Mouse (Mus musculus) spleen, postnatal 10 days (tissue): ENCODE data around the gene Rubcnl.

Experiments used
- DNase-seq, 2 experiments: peaks; one replicate each; pipeline ENCODE4 v3.0.0; 2021 to 2022; ENCODE audit warnings: low spot score in 2 of 2

Gene Rubcnl

GRCm38 (mm10) chr14:75069356-75069979, 53.6 kb downstream of the Rubcnl start:
- peak in 1 of 2 experiments; percentile 53 for DNase-seq

GRCm38 (mm10) chr14:75071091-75071490, 55.3 kb downstream of the Rubcnl start:
- no peak for DNase-seq

- DNase-seq, result no peak
Observed at GRCm38 (mm10) chr14:75075299-75076180, 59.7 kb downstream of the Rubcnl start.

- DNase-seq, result no peak
Observed at GRCm38 (mm10) chr14:75077946-75078345, 62.1 kb downstream of the Rubcnl start.
